Mouse (Mus musculus): Measurements from ENCODE around the gene Cpn2.
A peak's percentile ranks its signal among the peaks of the same experiment; 100 is the strongest.

- TF ChIP-seq CTCF (IDR thresholded peaks at IDR 0.05; ENCODE audit: low read depth) = peak; percentile 75
- no peak for TF ChIP-seq EP300 (IDR thresholded peaks at IDR 0.05; ENCODE audit: low read depth)
Observed at GRCm38 (mm10) chr16:30283743-30284337, 16.5 kb upstream of the Cpn2 start.
